Mouse (Mus musculus) hindbrain, embryonic 11.5 days (tissue): ENCODE results near the gene Msln. TPM values are rescaled to one million over a fixed set of nuclear protein-coding genes. Genes with fewer than 3 reads are reported as not detected.
"Not testable (repeated sequence)": the region's sequence is repeated elsewhere in the genome, so short reads cannot be mapped to it uniquely, and the experiment has no call there.

Source experiments
- ATAC-seq: fragments of 200-750 bp; cut with Nextera tagmentation; 2 replicates; pipeline ENCODE4 v1.8.0; 2017; ENCODE audit warnings: mild to moderate bottlenecking, moderate TSS enrichment, moderate library complexity; ENCODE audit not compliant: low FRiP score
- DNase-seq: peaks from one replicate; pipeline ENCODE4 v3.0.0-alpha.2; 2015; ENCODE audit warnings: low spot score
- H3K27ac ChIP-seq: fragments of 300-500 bp; sonication (generic); 2 replicates; pipeline ENCODE4 v1.5.1; 2014; ENCODE audit warnings: mild to moderate bottlenecking, low read depth, low read length
- H3K27me3 ChIP-seq: fragments of 300-500 bp; sonication (generic); 2 replicates; pipeline ENCODE4 v1.6.1; 2014; ENCODE audit warnings: mild to moderate bottlenecking, low read length, moderate library complexity, mixed read lengths; ENCODE audit not compliant: control insufficient read depth, insufficient read depth
- H3K36me3 ChIP-seq: fragments of 300-500 bp; sonication (generic); 2 replicates; pipeline ENCODE4 v1.6.1; 2014; ENCODE audit warnings: mild to moderate bottlenecking, low read length, moderate library complexity, mixed read lengths; ENCODE audit not compliant: control insufficient read depth, insufficient read depth
- H3K4me1 ChIP-seq: fragments of 300-500 bp; sonication (generic); replicated peaks from 2 replicates; pipeline ENCODE4 v1.6.1; 2014; ENCODE audit warnings: low read length, mixed read lengths; ENCODE audit not compliant: control insufficient read depth, insufficient read depth
- H3K4me2 ChIP-seq: fragments of 300-500 bp; sonication (generic); replicated peaks from 2 replicates; pipeline ENCODE4 v1.6.1; 2014; ENCODE audit warnings: mild to moderate bottlenecking, low read depth, low read length
- H3K4me3 ChIP-seq: fragments of 300-500 bp; sonication (generic); 2 replicates; pipeline ENCODE4 v1.5.1; 2014; ENCODE audit warnings: low read depth, low read length
- H3K9ac ChIP-seq: fragments of 300-500 bp; sonication (generic); 2 replicates; pipeline ENCODE4 v1.6.1; 2014; ENCODE audit warnings: low read depth, low read length
- H3K9me3 ChIP-seq: fragments of 300-500 bp; sonication (generic); 2 replicates; pipeline ENCODE4 v1.6.1; 2016; ENCODE audit warnings: low read length; ENCODE audit not compliant: control insufficient read depth
- WGBS: fragments of 180-500 bp; shearing (Covaris S2); extraction: QIAGEN DNeasy Blood & Tissue Kit; methylation state at CpG from one replicate; pipeline ENCODE4 v1.1.7; 2014; 5-methylcytosine and 5-hydroxymethylcytosine counted together
- polyA plus RNA-seq: library from polyadenylated mRNA; unstranded; fragments of >200 nt; fragmentation: Nextera tagmentation; extraction: Ambion mirVana; gene quantifications from 2 replicates; pipeline ENCODE4 v1.2.1, GENCODE M21; 2014

Msln gene
- polyA plus RNA-seq, 1 experiment from 2014 or later, result 0.25 TPM

GRCm38 (mm10) chr17:25741471-25741870 is 12.7 kb downstream of the Msln start:
- not testable (repeated sequence) for H3K4me3 ChIP-seq, ATAC-seq, H3K9ac ChIP-seq, H3K27ac ChIP-seq, H3K9me3 ChIP-seq, H3K36me3 ChIP-seq, DNase-seq, H3K4me2 ChIP-seq, H3K4me1 ChIP-seq, H3K27me3 ChIP-seq
- 72% methylated on average over 12 of the region's 12 CpGs for WGBS

GRCm38 (mm10) chr17:25738861-25739260 is 15.3 kb downstream of the Msln start:
- 82% methylated on average over 7 of the region's 7 CpGs for WGBS

GRCm38 (mm10) chr17:25735745-25736144 is 18.4 kb downstream of the Msln start, which contains the start of gene Mslnl:
TSS of gene Mslnl (plus strand) at chr17:25736042.
- no peaks in the 10 kb centered on the region for H3K36me3 ChIP-seq
- DNase-seq, result no peak
- no peak within 1 kb of the TSS for H3K4me2 ChIP-seq
- H3K27ac ChIP-seq, result no peak within 1 kb of the TSS
- no peak within 1 kb of the TSS for H3K9ac ChIP-seq
- 0 out of 2 replicates have a peak, but pooled peaks cover 2% of the 10 kb centered on the region for H3K4me1 ChIP-seq
- H3K4me3 ChIP-seq, result no peak within 1 kb of the TSS
- WGBS, result 84% methylated on average over 3 of the region's 3 CpGs
- ATAC-seq, result no peak
- no peaks in the 10 kb centered on the region for H3K27me3 ChIP-seq
- no peaks in the 10 kb centered on the region for H3K9me3 ChIP-seq

More at GRCm38 (mm10) chr17:25738861-25739260, 15.3 kb downstream of the Msln start:
- H3K9me3 ChIP-seq, result no peaks in the 10 kb centered on the region
- no peak overlapping the region for H3K4me2 ChIP-seq
- no peaks in the 10 kb centered on the region for H3K4me1 ChIP-seq
- no peak overlapping the region for H3K4me3 ChIP-seq
- DNase-seq, result no peak
- H3K9ac ChIP-seq, result no peak overlapping the region
- no peaks in the 10 kb centered on the region for H3K27me3 ChIP-seq
- ATAC-seq, result no peak
- H3K27ac ChIP-seq, result no peak overlapping the region
- H3K36me3 ChIP-seq, result no peaks in the 10 kb centered on the region

- no peak overlapping the region for H3K4me2 ChIP-seq
- ATAC-seq (no peak), DNase-seq (no peak)
- no peak overlapping the region for H3K27ac ChIP-seq
- no peaks in the 10 kb centered on the region for H3K9me3 ChIP-seq
- 0 out of 2 replicates have a peak, but pooled peaks cover 2% of the 10 kb centered on the region for H3K4me1 ChIP-seq
- H3K36me3 ChIP-seq, result no peaks in the 10 kb centered on the region
- 92% methylated on average over 5 of the region's 5 CpGs for WGBS
- no peaks in the 10 kb centered on the region for H3K27me3 ChIP-seq
- no peak overlapping the region for H3K4me3 ChIP-seq
- no peak overlapping the region for H3K9ac ChIP-seq
These were observed 18.9 kb downstream of the Msln start for GRCm38 (mm10) chr17:25735246-25735645.

GRCm38 (mm10) chr17:25732082-25732481 is 22.1 kb downstream of the Msln start:
- no peaks in the 10 kb centered on the region for H3K9me3 ChIP-seq
- no peak overlapping the region for H3K4me2 ChIP-seq
- ATAC-seq (no peak), DNase-seq (peak; percentile 93)
- WGBS, result 17% methylated on average over 2 of the region's 2 CpGs
- no peak overlapping the region for H3K4me3 ChIP-seq
- H3K36me3 ChIP-seq, result no peaks in the 10 kb centered on the region
- H3K27me3 ChIP-seq, result no peaks in the 10 kb centered on the region
- H3K27ac ChIP-seq, result no peak overlapping the region
- H3K9ac ChIP-seq, result no peak overlapping the region
- peaks cover 10% of the 10 kb centered on the region for H3K4me1 ChIP-seq

GRCm38 (mm10) chr17:25728009-25728270 is 26.2 kb downstream of the Msln start:
- peak overlapping the region; percentile 62 for H3K4me3 ChIP-seq
- 22% methylated on average over 4 of the region's 4 CpGs for WGBS
- H3K9ac ChIP-seq, result peak overlapping the region; percentile 74
- H3K27ac ChIP-seq, result peak overlapping the region; percentile 6; the same call in 1 of the 2 replicates
- peak overlapping the region; percentile 82 for H3K4me2 ChIP-seq
- no peaks in the 10 kb centered on the region for H3K36me3 ChIP-seq
- ATAC-seq (peak; percentile 39), DNase-seq (no peak)
- no peaks in the 10 kb centered on the region for H3K27me3 ChIP-seq
- no peaks in the 10 kb centered on the region for H3K9me3 ChIP-seq
- H3K4me1 ChIP-seq, result peaks cover 15% of the 10 kb centered on the region

- H3K27ac ChIP-seq, result peak within 1 kb of the TSS; percentile 6; the same call in 1 of the 2 replicates
- H3K27me3 ChIP-seq, result no peaks in the 10 kb centered on the region
- H3K36me3 ChIP-seq, result no peaks in the 10 kb centered on the region
- peak; percentile 98 for ATAC-seq
- DNase-seq, result peak; percentile 100
- WGBS, result 1% methylated on average over 37 of the region's 37 CpGs
- peak within 1 kb of the TSS; percentile 86 for H3K4me2 ChIP-seq
- H3K9me3 ChIP-seq, result no peaks in the 10 kb centered on the region
- peaks cover 15% of the 10 kb centered on the region for H3K4me1 ChIP-seq
- H3K9ac ChIP-seq, result peak within 1 kb of the TSS; percentile 74
- H3K4me3 ChIP-seq, result peak within 1 kb of the TSS; percentile 62
These were observed 26.7 kb downstream of the Msln start, which contains the start of the genes Chtf18 and Rpusd1 for GRCm38 (mm10) chr17:25727265-25728008. TSS of gene Chtf18 (minus strand) at chr17:25727419. TSS of gene Rpusd1 (plus strand) at chr17:25727670.

- DNase-seq (no peak), ATAC-seq (no peak)
- no peak overlapping the region for H3K4me2 ChIP-seq
- WGBS, result 78% methylated on average over 6 of the region's 6 CpGs
- H3K27ac ChIP-seq, result no peak overlapping the region
- H3K36me3 ChIP-seq, result no peaks in the 10 kb centered on the region; the same call in 1 of the 2 replicates
- H3K9ac ChIP-seq, result no peak overlapping the region
- no peaks in the 10 kb centered on the region for H3K27me3 ChIP-seq
- H3K9me3 ChIP-seq, result no peaks in the 10 kb centered on the region
- H3K4me1 ChIP-seq, result peaks cover 14% of the 10 kb centered on the region
- H3K4me3 ChIP-seq, result no peak overlapping the region
These were observed 28.9 kb downstream of the Msln start for GRCm38 (mm10) chr17:25725264-25725663.

GRCm38 (mm10) chr17:25723919-25724318 is 30.3 kb downstream of the Msln start:
- DNase-seq, result peak; percentile 19
- WGBS, result 85% methylated on average over 7 of the region's 7 CpGs

More at GRCm38 (mm10) chr17:25723919-25724318, 30.3 kb downstream of the Msln start:
- Histone ChIP-seq H3K4me2 (no peak overlapping the region), H3K36me3 (no peaks in the 10 kb centered on the region; the same call in 1 of the 2 replicates), H3K27me3 (no peaks in the 10 kb centered on the region), H3K9ac (no peak overlapping the region), H3K27ac (no peak overlapping the region), H3K9me3 (no peaks in the 10 kb centered on the region), H3K4me1 (peaks cover 14% of the 10 kb centered on the region), H3K4me3 (no peak overlapping the region)
- ATAC-seq, result no peak
